Mouse (Mus musculus): ENCODE data around the gene Pde4b.

Gene Pde4b

DNA sequence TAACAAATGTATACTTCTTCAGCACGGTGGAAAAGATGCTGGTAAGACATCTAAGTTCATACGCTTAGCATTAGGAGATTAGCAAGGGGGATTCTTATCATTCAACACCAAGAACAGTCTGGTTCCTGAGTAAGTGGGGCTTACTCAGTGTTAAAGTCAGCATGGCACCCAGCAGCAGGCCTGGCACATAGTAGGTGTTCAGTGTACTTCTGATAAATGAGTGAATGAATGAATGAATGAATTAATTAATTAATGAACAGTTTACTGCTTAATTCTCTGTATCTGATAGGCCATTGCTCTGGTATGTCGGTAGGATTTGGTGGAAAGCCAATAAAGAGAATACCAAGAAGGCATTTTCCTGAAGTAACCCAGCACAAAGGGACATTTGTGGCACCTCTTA, 476.9 kb downstream of the Pde4b start:
- in situ Hi-C loops (cut with MboI; ENCODE audit: unreplicated experiment in 2 of 2): no loop called here

DNA sequence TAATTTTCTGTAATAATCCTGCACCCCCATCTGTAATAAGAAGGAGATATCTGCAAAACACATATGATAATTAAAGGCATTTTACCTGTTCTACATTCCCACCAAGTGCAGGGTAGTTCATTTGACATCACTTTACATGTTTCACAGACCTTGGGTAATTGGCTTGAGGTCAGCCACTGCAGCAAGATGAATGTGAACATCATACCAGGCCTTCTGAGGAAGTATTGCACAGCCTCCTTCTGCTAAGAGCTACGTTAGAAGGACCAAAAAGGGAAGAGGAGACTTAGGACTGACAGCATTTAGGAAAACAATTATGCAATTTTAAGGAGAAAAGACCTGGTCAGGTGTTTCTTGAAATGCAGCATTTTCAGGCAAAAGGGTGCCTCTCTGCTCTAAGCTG, 479.1 kb downstream of the Pde4b start:
- in situ Hi-C loops (cut with MboI; ENCODE audit: unreplicated experiment in 2 of 2): no loop called here

DNA sequence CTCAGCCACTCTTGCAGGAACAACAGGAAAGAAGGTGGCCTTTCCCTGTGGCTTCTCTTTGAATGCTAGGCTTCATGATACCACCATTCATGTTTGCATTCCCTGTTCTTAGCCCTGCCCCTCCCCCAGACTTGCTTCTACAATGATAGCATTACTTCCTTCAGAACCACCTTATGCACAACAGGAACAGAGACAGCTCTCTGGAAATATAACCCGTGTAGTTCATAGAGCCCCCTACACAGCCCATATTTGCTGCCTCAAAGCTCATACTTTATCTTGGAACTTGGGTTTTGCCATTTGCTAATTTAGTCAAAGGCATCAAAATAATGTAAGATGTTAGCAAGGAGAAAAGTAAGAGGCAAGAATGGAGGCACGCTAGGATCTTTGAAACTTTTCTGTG, 479.8 kb downstream of the Pde4b start:
- in situ Hi-C loops (cut with MboI; ENCODE audit: unreplicated experiment in 2 of 2): no loop called here

DNA sequence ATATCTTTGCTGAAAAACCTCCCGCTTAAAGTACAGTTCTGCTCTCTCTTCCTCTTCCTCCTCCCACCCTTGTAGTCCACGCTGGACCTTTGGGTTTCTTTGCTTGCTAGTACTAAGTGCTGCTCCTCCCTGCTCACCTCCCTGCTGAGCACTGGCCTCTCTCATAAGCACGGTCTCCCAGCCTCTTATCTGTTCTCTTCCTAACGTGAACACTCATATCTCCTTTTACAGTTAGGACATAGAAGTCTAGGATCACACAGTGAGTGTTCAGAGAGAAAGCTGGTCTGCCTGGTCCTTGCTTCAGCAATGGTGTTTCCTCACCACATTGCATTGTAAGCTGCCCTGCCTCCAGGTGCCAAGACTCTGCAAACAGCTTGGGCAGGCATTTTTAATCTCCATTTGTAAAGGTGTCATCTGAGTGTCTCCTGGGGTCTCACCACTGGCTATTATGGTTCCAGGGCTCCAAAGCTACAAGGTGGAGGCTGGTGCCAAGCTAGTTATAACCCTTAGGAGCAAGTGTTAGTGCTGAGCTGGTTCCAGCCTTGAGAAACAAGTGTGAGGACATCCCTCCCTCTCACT, 480.4 kb downstream of the Pde4b start:
- in situ Hi-C loops (cut with MboI; ENCODE audit: unreplicated experiment in 2 of 2): no loop called here

DNA sequence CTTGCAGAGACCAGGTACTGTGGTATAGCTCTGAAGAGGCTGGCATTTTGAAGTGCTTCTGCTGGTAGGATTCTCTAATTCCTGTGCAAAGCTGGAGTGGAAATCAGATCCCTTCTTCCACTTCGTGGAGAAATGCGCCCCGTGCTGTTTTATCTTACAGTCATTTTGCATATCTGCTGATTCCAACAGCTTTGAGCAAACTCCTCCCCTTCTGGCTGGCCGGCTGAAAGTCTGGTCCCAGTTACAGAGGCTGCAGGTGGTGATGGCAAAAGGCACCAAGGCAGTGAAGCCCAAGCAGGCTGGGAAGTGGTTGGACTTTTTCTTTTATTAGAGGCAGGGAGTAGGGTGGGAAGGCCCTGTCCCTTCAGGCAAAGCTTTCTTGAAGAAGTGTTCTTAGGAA, 481.2 kb downstream of the Pde4b start:
- in situ Hi-C loops (cut with MboI; ENCODE audit: unreplicated experiment in 2 of 2): no loop called here

DNA sequence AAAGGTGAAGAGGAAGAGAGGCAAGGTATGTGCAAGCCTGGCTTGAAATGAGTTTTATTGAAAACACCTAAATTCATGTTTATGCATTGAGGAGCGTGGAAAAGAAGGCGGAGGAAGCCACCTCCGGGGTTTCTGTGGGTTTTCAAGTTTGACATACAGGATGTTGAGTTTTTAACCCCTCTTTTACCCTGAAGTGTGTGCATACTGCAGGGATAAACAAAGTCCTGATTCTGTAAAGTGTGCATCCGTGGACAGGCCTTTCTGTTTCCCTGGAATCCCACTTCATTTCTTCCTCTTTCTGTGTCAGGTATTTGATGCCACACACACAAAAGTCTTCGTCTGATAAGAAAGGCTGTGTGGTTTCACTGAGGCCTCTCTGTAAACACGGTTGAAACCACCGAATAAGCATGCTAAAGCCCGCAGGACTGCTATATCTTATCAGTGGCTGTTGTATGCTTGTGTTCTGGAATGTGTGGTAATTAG, 481.8 kb downstream of the Pde4b start:
- in situ Hi-C loops (cut with MboI; ENCODE audit: unreplicated experiment in 2 of 2): no loop called here

DNA sequence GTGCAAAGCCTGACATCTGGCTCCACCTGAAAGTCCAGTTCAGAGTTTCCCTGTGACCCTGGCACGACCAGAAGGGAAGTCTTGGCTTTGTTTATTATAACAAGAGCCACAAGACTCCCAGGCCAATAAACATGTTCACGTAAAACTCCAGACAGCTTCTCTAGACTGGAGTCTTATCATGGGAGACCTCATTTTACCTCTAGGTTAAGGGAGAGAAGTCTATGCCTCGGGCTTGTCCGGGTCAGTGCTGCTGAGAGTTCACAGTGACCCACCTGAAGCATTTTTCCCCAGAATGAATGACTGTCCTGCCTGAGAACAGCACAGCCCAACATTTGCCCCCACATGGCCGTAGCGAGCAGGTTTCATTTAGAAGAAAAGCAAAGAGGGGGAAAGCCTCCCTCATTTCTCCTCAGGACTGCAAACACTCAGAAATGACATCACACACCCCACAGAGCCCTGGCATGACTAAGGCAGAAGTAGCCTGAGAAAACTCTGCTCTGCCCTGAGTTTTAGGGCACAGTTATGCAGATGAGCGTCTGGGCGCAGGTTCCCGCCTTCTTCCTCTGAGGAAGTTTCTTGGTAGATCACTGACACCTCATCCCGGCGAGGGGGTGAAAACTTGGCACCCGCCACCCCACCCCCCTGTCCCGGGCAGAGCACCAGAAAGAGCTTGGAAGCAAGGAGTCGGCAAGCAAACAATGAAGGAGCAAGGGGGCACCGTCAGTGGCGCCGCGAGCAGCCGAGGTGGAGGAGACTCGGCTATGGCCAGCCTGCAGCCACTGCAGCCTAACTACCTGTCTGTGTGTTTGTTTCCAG, 482.8 kb downstream of the Pde4b start:
- in situ Hi-C loops (cut with MboI; ENCODE audit: unreplicated experiment in 2 of 2): loop anchor here (5.0 to 10.0 kb wide), 2 partner anchors 58 to 85 kb away; no protein-coding TSS in a partner anchor

DNA sequence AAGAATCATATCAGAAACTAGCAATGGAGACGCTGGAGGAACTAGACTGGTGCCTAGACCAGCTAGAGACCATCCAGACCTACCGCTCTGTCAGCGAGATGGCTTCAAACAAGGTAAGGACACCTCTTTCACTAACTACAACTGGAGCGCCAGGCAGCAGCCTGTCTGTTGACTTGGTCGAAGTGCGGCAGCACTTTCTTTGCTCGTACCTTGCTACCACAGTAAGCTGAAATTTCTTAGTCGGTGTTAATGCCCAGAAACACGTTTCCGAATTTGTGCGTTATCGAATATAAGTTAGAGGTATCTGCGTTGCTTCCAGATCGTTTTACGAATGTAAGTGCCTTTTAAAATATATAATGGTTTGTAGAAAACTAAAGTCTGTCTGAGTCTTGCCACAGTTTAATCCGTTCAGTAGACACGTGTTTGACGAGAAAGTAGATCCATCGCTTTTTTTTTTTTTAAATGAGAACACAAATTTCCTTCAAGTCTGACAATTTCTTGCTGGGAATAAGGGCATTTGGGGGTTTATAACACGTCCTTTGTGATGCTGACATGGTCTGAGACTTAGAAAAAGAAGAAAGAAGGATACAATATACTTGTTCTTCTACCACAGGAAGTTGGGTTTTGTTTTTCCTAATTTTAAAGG, 483.5 kb downstream of the Pde4b start:
- in situ Hi-C loops (cut with MboI; ENCODE audit: unreplicated experiment in 2 of 2): loop anchor here (5.0 to 10.0 kb wide), 2 partner anchors 59 to 84 kb away; no protein-coding TSS in a partner anchor

DNA sequence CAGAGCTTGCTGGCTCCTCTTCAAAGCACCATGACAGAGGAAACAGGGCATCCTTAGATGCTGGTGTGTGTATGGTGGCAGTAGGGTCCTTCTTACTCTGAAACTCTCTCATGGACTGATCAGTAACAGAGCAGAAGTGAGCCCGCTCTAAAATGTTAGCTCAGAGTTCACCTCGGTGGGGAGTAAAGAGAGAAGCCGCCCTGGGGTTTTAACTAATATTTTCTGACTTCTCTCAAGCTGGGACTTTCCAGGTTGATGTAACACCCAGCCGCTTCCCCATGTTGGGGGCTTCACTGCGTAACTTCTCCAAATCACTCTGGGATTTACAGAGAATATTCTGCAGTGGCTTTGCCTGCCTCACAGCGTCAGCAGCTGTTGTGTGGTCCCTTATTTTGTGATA, 484.7 kb downstream of the Pde4b start:
- in situ Hi-C loops (cut with MboI; ENCODE audit: unreplicated experiment in 2 of 2): loop anchor here (5.0 to 10.0 kb wide), 2 partner anchors 60 to 83 kb away; no protein-coding TSS in a partner anchor

DNA sequence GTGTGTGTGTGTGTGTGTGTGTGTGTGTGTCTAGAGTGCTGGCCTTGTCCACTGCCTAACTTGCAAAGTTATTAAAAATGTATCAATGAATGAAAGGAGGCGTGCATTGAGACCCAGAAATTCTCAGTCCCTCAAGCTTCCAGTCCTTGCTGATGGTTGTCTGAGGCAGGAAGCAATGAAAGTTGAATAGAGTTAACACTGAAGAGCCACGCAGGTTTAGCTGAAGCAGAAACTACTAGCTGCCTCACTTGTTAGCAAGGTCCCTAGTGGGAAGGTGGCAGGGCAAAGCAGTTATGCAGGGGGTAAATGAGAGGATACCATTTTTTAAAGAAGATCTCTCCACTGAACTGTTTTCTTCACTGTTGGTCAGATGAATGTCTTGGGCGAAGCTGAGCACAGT, 485.2 kb downstream of the Pde4b start:
- in situ Hi-C loops (cut with MboI; ENCODE audit: unreplicated experiment in 2 of 2): loop anchor here (5.0 to 10.0 kb wide), 2 partner anchors 60 to 82 kb away; no protein-coding TSS in a partner anchor

DNA sequence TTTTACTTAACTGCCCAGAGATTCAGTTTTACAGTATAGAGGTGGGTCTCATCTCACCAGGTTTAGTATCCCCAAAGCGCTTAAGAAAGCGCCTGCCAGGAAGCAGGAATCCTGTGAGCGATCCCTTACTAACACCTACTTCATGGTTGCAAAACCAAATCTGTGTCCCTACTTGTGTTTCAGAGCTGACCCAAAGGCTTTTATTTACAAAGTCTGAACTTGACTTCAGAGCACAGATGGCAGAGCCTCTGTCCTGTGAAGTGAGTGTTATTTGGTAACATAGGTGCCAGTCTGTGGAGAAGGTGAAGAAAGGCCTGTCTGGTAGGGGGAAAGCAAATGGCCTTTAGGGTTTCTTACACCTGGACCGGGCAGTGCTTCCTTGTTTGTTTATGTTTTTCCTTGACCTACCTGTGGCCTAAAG, 486.0 kb downstream of the Pde4b start:
- in situ Hi-C loops (cut with MboI; ENCODE audit: unreplicated experiment in 2 of 2): loop anchor here (5.0 to 10.0 kb wide), 2 partner anchors 61 to 81 kb away; no protein-coding TSS in a partner anchor

DNA sequence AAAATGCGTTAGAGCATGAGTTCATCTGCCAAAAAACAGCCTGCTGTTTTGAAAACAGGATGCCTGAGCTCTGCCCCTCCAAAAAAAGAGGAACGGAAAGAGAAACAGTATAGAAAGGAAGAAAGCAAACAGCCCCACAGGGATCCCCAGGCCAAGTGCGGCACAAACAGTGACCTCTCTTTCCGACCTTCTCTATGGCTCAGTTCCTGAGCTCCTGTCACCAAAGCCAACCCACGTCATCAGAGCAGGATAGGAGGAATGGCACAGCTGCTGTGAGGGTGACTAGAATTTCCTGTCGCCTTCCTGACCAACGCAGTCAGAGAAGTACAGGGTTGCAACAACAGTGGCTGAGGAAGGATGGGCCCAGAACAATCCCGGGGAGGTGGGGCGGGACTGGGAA, 486.9 kb downstream of the Pde4b start:
- in situ Hi-C loops (cut with MboI; ENCODE audit: unreplicated experiment in 2 of 2): loop anchor here (5.0 to 10.0 kb wide), 2 partner anchors 62 to 81 kb away; no protein-coding TSS in a partner anchor

DNA sequence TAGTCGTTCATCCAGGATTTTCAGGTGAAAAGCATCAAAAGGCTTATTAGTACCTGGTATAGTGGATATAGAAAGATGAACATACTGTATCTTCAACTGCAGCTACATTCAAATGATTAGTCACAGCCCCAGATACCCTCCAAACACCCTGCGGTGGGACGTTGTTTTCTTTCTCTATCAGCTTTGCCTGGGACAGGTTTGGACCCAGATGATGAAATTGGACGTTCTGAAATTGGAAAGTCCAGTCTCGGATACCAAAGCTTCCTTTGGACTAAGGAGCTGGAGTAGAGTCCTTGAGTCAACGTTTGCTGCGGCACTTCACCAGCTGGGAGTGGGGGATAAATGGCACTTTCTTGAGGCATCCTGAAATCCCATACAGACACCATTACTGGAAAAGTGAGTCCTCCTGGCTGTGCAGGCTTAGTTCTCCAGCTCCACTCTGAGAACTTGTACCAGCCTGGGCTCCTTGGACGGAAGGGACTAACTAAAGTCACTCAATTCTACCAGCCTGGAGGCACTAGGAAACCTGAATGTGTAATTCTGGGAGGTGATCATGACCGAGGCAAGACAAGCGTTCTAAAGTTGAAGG, 487.4 kb downstream of the Pde4b start:
- in situ Hi-C loops (cut with MboI; ENCODE audit: unreplicated experiment in 2 of 2): loop anchor here (5.0 to 25.0 kb wide), 4 partner anchors 62 to 563 kb away; no protein-coding TSS in a partner anchor

DNA sequence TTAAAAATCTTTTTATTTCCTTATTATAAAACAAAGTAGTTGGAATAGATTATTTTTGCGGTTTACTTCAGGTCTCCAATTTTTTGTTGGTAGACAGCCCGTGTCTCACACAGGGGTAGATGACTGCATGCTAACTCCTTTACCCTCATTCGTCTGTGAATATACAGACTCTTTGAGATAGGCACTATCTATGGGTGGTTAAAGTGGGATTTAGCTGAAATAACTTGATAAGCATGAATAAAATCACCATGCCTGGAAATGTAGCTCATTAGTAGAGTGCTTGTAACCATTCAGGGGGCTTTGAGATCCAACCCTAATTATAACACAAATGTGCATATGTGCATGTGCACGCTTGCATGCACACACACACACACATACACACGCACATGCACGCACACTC, 488.8 kb downstream of the Pde4b start:
- in situ Hi-C loops (cut with MboI; ENCODE audit: unreplicated experiment in 2 of 2): loop anchor here (5.0 to 25.0 kb wide), 3 partner anchors 71 to 561 kb away; no protein-coding TSS in a partner anchor

DNA sequence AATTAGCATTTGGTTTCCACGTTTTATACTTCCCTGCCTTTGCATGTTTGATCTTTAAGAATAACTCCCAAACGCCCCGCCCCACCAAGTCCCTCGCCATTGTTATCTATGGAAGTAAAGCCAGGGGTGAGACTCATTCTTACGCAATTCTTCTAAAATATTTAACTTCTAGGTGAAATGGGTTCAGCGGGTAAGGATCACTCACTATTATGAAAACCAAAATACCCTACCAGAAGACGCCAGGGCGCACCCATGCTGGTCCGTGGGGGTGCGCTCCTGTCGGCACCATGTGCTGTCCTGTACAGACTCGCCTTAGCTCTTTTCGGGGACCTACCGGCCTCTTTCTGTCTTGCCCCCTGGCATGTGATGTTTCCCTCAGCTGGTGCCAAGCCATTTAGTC, 490.3 kb downstream of the Pde4b start:
- in situ Hi-C loops (cut with MboI; ENCODE audit: unreplicated experiment in 2 of 2): loop anchor here (5.0 to 25.0 kb wide), 3 partner anchors 70 to 560 kb away; no protein-coding TSS in a partner anchor

DNA sequence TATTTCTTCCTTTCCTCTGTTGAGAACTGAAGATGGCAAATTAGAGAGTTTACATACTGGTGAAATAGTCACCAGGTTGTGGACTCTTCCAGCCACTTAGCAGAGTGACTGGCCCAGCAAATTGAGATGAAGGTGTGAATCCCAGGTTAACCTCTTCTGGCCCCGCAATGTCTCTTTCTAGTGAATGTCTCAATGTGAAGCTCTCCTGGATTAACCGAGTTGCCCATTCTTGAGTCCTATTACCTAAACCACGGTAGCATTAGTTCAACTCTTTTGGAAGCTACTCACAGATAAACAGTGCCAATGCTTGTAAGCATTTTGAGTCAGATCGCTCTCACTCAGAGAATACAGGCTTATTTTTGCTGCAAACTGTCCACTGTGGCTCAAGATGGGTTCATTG, 491.7 kb downstream of the Pde4b start:
- in situ Hi-C loops (cut with MboI; ENCODE audit: unreplicated experiment in 2 of 2): loop anchor here (5.0 to 25.0 kb wide), 3 partner anchors 68 to 558 kb away; no protein-coding TSS in a partner anchor

DNA sequence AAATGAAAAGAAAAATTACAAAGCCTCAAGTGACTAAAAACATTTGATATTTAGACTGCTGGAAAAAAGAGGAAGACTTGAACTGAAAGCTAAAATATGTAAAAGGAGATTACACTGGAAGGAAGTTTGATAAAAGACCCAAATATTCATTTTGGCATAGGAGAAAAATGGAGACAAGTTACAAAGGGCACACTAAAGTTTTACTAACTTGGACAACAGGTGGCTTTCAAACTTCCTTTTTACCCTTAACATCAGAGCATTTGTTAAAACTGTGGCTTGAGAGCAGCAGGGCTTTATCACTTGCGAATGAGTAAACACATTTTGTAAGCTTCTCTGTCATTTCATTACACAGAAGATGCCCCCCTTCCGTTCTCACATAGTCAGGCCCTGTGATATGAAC, 492.4 kb downstream of the Pde4b start:
- in situ Hi-C loops (cut with MboI; ENCODE audit: unreplicated experiment in 2 of 2): loop anchor here (5.0 to 25.0 kb wide), 3 partner anchors 68 to 558 kb away; no protein-coding TSS in a partner anchor

DNA sequence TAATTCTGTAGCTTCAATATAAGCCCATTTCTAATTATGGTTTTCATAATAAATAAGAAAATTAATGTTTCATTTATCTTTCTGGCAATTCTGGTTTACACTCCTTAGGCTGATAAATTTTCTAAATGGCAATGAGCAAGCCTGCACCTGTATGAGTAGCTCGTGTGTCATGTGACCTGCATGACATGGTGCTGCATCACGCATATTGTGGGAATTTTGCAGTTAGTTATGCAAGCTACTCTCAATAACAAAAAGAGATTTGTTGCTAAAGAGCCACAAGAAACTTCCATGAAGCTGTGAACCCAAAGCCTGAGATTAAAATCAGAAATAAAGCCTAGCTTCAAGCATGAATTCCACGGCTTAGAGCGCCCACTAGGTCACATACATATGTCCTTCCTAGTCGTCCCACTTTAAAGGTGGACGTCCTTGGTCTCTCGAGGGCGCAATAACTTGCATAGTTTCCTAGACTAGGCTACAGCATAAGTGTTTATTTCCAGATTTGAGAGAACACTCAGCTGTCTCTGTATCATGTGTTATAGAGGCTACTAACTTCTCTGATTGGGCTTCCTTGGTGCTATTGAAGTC, 494.9 kb downstream of the Pde4b start:
- in situ Hi-C loops (cut with MboI; ENCODE audit: unreplicated experiment in 2 of 2): loop anchor here in 1 of 2 experiments (25.0 kb wide), 1 partner anchor 555 kb away; no protein-coding TSS in a partner anchor

DNA sequence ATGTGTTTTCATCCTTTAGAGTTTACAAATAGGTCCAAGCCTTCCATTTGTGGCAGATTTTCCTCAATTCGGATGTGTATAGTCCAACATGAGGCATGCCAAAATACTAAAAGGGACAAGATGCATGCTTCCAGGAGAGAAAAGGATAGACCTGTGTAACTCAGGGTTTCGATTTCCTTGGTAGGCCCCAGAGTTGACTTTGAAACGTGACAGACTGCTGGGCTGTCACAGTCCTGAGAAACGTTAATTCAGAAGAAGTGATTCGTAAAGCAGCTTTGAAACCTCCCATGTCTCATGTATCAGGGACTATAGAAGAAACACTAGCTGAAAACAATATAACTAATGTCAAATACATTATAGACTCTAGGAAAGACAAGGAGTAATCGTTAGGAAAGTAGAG, 495.6 kb downstream of the Pde4b start:
- in situ Hi-C loops (cut with MboI; ENCODE audit: unreplicated experiment in 2 of 2): loop anchor here in 1 of 2 experiments (25.0 kb wide), 1 partner anchor 554 kb away; no protein-coding TSS in a partner anchor

DNA sequence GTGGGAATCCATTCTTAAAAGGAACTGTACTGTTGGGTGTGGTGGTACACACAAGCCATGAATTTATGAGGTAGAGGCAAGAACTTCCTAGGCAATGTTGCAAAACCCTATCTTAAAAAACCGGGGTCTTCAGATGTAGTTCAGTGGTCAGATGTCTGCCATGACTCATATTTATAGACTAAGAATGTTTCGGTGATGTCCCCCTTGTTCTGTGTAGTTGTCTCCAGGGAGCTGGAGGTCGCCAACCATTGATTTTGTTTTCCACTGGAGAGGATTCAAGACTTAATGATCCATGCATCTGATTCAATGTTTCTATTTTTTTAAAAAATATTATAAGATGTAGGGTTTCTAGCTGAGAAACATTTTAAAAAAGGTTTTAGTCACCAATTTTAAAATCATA, 496.1 kb downstream of the Pde4b start:
- in situ Hi-C loops (cut with MboI; ENCODE audit: unreplicated experiment in 2 of 2): loop anchor here in 1 of 2 experiments (25.0 kb wide), 1 partner anchor 554 kb away; no protein-coding TSS in a partner anchor
